13 mouse cellular contexts compared by ENCODE assay signal in the genomic region with DNA sequence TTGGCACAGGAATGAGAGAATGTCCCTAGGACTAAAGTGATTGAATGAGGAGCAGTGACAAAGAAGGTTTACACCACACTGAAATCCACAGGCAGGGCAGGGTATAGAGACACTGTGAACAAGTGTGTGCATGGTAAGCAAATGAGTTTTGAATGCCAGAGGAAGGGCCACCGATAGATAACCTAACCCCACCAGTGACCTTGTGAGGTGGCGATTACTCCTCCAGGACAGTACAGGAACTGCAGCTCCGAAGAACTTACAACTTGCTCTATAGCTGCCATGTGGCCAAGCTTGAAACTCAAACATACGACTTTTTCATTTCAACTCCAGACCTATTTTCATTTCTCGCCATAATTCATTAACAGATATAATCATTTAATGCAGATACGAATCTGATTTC.
"Had no signal": no experiment of that assay in that cellular context is flagged by ENCODE, and none has a peak within 500 bp of the region (broad histone marks: within the 10 kb centered on the region; RNA-seq: fewer than 3 reads in every experiment).

No protein-coding gene starts in this region.

- DNase-seq: kidney, adult 18-20 months; kidney, postnatal 10 days; kidney, postnatal 4 days; left cerebral cortex, postnatal 4 days; lung, postnatal 4 days; thymus, postnatal 4 days had no signal

- H3K36me3 ChIP-seq: limb, embryonic 13.5 days; liver, embryonic 15.5 days; midbrain, embryonic 13.5 days; neural tube, embryonic 12.5 days had no signal

- H3K27ac ChIP-seq: layer of hippocampus, adult 2 months; limb, embryonic 13.5 days; liver, embryonic 15.5 days; midbrain, embryonic 13.5 days; neural tube, embryonic 12.5 days; stomach, postnatal 0 days had no signal

- H3K27me3 ChIP-seq: liver, embryonic 15.5 days; midbrain, embryonic 13.5 days; neural tube, embryonic 12.5 days had no signal

- H3K4me3 ChIP-seq: layer of hippocampus, adult 2 months; limb, embryonic 13.5 days; liver, embryonic 15.5 days; midbrain, embryonic 13.5 days; neural tube, embryonic 12.5 days had no signal

- H3K4me1 ChIP-seq: liver, embryonic 15.5 days had no signal

- H3K9me3 ChIP-seq: limb, embryonic 13.5 days; liver, embryonic 15.5 days; midbrain, embryonic 13.5 days; neural tube, embryonic 12.5 days had no signal

- H3K4me2 ChIP-seq: limb, embryonic 13.5 days; liver, embryonic 11.5 days; liver, embryonic 15.5 days; midbrain, embryonic 13.5 days; neural tube, embryonic 12.5 days had no signal

- H3K9ac ChIP-seq: limb, embryonic 13.5 days; liver, embryonic 15.5 days; midbrain, embryonic 13.5 days; neural tube, embryonic 12.5 days had no signal

- ATAC-seq: midbrain, embryonic 13.5 days had no signal
